Mouse (Mus musculus): ENCODE data around the gene Ube2b. TPM values are rescaled to one million over a fixed set of nuclear protein-coding genes. Genes with fewer than 3 reads are reported as not detected.

The Ube2b gene
- polyA plus RNA-seq, 1 experiment: 197 TPM

DNA sequence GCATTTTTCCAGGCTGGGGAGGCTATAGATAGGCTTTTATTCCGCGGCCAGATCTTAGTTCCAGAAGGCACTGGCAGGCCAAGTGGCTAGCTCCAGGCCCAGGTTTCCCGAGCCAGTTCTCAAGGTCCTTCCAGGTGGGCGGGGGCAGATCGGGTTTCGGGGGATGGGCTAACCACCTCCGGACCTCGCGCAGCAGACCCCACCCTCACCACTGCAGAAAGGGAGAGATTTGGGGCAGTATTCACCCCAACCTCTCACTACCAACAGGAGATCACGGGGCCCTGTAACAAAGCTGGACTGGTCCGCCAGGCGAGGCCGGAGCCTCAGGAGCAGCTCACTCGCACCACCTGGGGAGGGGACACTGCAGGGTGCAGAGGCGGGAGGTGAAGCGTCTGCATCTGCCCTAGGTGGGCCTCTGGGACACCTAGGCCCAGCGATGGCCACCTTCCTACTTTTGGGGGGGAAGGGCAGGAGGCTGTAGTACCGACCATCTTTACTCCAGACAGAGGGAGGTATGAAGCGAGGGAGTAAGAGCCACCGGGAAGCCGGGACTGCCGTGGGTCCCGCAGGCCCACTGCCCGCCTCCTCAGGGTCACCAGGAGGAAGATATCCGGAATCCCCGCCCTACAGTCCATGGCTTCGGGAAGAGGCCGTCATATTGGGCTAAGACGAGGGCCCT is 812 bp downstream of the Ube2b start:
- Histone ChIP-seq H3K4me1 (ENCODE audit: control insufficient read depth, insufficient read depth, low read length) (no peaks in the 10 kb centered on the region), H3K36me3 (ENCODE audit: control insufficient read depth, insufficient read depth, low read length, poor library complexity, severe bottlenecking) (peaks cover 31% of the 10 kb centered on the region), H3K4me3 (ENCODE audit: low read depth, low read length) (peak overlapping the region; percentile 88), H3K27ac (ENCODE audit: insufficient read depth, low read length) (peak overlapping the region; percentile 70), H3K27me3 (ENCODE audit: control insufficient read depth, insufficient read depth, low read length, poor library complexity, severe bottlenecking) (no peaks in the 10 kb centered on the region), H3K9me3 (replicated peaks; ENCODE audit: control insufficient read depth, insufficient read depth, low read length, poor library complexity, severe bottlenecking) (no peaks in the 10 kb centered on the region), H3K9ac (ENCODE audit: low read depth, poor library complexity, severe bottlenecking) (peak overlapping the region; percentile 97)
- TF ChIP-seq EP300 (IDR thresholded peaks at IDR 0.05; ENCODE audit: insufficient read depth, low read depth, low read length): 0 out of 2 replicates have a peak, but pooled peaks have one; percentile 21
- TF ChIP-seq POLR2A (IDR thresholded peaks at IDR 0.05; ENCODE audit: insufficient read depth, low read length): no peak
- no peak for TF ChIP-seq CTCF (IDR thresholded peaks at IDR 0.05; ENCODE audit: low read depth, low read length)

DNA sequence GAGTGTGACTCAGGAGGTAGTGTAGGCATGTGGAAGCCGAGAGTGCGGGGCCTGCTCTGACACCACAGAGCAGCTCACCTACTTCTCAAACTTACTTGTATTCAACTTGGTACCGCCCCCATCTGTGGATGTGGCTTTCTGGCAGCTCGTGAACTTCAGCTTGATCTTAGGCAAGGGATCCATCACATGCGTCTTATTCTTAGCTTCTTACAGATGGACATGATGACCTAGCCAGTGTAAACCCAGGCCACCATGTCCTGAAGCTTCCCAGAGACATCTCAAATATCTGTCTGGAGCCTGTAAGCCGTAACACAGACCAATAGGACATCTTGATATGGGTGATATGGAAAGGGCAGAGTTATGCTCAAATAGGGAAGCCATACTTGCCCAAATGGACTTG is 28.9 kb downstream of the Ube2b start:
- H3K36me3 ChIP-seq (ENCODE audit: control insufficient read depth, insufficient read depth, low read length, poor library complexity, severe bottlenecking): peaks cover 50% of the 10 kb centered on the region

DNA sequence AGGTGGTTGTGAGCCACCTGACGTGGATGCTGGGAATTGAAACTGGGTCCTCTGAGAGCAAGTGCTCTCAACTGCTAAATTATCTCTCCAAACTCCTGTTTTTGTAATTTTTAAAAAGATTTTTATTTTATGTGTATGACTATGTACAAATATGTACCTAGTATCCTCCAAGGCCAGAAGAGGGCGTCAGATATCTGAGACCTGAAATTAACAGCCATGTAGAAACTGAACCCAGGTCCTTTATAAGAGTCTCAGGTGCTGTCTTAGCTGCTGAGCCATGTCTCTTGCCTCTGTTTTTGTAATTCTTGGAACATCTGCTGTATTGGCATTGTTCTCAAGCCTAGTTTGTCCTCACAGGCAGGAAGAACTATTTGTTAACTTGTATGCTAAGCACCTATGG is 31.1 kb downstream of the Ube2b start:
- H3K36me3 ChIP-seq (ENCODE audit: control insufficient read depth, insufficient read depth, low read length, poor library complexity, severe bottlenecking): peaks cover 40% of the 10 kb centered on the region
- no peak overlapping the region for H3K27ac ChIP-seq (ENCODE audit: insufficient read depth, low read length)
- TF ChIP-seq POLR2A (IDR thresholded peaks at IDR 0.05; ENCODE audit: insufficient read depth, low read length) (no peak), CTCF (IDR thresholded peaks at IDR 0.05; ENCODE audit: low read depth, low read length) (no peak), EP300 (IDR thresholded peaks at IDR 0.05; ENCODE audit: insufficient read depth, low read depth, low read length) (no peak)
- H3K9ac ChIP-seq (ENCODE audit: low read depth, poor library complexity, severe bottlenecking): peak overlapping the region; percentile 83; the same call in 1 of the 2 replicates
- no peaks in the 10 kb centered on the region for H3K27me3 ChIP-seq (ENCODE audit: control insufficient read depth, insufficient read depth, low read length, poor library complexity, severe bottlenecking)
- no peaks in the 10 kb centered on the region for H3K9me3 ChIP-seq (replicated peaks; ENCODE audit: control insufficient read depth, insufficient read depth, low read length, poor library complexity, severe bottlenecking)
- peaks cover 1% of the 10 kb centered on the region for H3K4me1 ChIP-seq (ENCODE audit: control insufficient read depth, insufficient read depth, low read length)
- no peak overlapping the region for H3K4me3 ChIP-seq (ENCODE audit: low read depth, low read length)

More for the DNA sequence above, 28.9 kb downstream of the Ube2b start:
- H3K27me3 ChIP-seq (ENCODE audit: control insufficient read depth, insufficient read depth, low read length, poor library complexity, severe bottlenecking): no peaks in the 10 kb centered on the region
- no peak overlapping the region for H3K4me3 ChIP-seq (ENCODE audit: low read depth, low read length)
- H3K9me3 ChIP-seq (replicated peaks; ENCODE audit: control insufficient read depth, insufficient read depth, low read length, poor library complexity, severe bottlenecking): no peaks in the 10 kb centered on the region
- no peak overlapping the region for H3K9ac ChIP-seq (ENCODE audit: low read depth, poor library complexity, severe bottlenecking)
- peaks cover 1% of the 10 kb centered on the region for H3K4me1 ChIP-seq (ENCODE audit: control insufficient read depth, insufficient read depth, low read length)
- H3K27ac ChIP-seq (ENCODE audit: insufficient read depth, low read length): no peak overlapping the region
- TF ChIP-seq POLR2A (IDR thresholded peaks at IDR 0.05; ENCODE audit: insufficient read depth, low read length) (no peak), CTCF (IDR thresholded peaks at IDR 0.05; ENCODE audit: low read depth, low read length) (no peak), EP300 (IDR thresholded peaks at IDR 0.05; ENCODE audit: insufficient read depth, low read depth, low read length) (no peak)

DNA sequence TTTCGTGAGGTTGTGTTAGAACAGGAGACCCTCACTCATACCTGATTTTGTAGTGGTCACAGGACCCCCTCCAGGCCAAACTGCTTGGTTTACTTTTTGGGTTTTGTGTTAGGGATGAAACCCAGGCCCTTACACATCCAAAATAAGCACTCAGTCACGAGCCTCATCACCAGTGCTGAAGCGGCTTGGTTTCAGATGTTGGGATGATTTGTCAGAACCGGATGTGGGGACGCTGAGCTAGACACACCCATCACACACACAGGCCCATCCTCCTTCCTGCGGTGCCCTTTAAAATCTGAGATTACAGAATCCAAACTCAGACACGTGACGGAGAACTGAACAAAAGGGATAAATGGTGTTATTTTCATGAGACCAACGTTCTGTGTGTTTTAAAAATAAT is 31.7 kb downstream of the Ube2b start:
- H3K36me3 ChIP-seq (ENCODE audit: control insufficient read depth, insufficient read depth, low read length, poor library complexity, severe bottlenecking): peaks cover 37% of the 10 kb centered on the region
- peak overlapping the region; percentile 61 for H3K4me3 ChIP-seq (ENCODE audit: low read depth, low read length)

DNA sequence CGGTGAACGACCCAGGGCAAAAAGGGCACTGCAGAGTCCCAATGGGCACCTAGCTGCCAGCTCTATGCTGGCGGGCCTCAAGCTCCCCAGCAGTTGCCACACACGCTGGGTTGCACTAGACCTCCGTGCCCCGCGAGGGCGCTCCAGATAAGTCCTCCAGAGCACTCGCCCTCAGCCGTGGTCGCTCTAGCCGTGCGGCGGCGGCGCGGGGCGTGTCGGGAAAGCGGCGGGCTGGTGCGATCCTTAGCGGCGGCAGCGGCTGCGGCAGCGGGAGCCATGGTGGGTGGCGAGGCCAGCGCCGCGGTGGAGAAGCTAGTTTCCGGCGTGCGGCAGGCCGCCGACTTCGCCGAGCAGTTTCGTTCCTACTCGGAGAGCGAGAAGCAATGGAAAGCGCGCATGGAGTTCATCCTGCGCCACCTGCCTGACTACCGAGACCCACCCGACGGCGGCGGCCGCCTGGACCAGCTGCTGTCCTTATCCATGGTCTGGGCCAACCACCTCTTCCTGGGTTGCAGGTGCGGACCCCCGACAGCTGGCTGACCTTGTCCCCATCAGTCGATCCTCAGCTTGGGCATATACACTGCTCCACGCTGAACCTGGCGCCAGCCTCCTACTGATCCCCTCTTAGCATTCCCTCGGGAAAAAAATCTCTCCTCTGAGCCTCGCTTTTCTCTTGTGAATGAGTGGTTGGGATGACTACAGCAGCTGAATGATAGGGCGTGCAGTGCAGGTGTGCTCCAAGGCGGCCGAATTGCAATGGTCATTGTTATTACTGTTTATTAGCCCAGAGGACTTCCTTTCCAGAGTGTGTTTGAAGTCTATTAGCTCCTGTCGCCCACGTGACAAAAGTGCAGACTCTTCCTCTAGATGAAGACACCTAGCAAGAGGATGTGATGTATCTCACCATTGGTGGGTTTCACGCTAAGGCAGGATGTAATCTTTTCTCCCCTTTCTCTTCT is 32.8 kb downstream of the Ube2b start, which contains the start of gene Cdkn2aipnl:
Gene Cdkn2aipnl (plus strand): TSS at position 219 of the 959 bp plus-strand sequence.
- Histone ChIP-seq H3K9ac (ENCODE audit: low read depth, poor library complexity, severe bottlenecking) (peak within 1 kb of the TSS; percentile 83), H3K4me3 (ENCODE audit: low read depth, low read length) (peak within 1 kb of the TSS; percentile 90), H3K4me1 (ENCODE audit: control insufficient read depth, insufficient read depth, low read length) (peaks cover 1% of the 10 kb centered on the region), H3K9me3 (replicated peaks; ENCODE audit: control insufficient read depth, insufficient read depth, low read length, poor library complexity, severe bottlenecking) (no peaks in the 10 kb centered on the region), H3K27ac (ENCODE audit: insufficient read depth, low read length) (0 out of 2 replicates have a peak within 1 kb of the TSS, but pooled peaks have one; percentile 11), H3K36me3 (ENCODE audit: control insufficient read depth, insufficient read depth, low read length, poor library complexity, severe bottlenecking) (peaks cover 31% of the 10 kb centered on the region), H3K27me3 (ENCODE audit: control insufficient read depth, insufficient read depth, low read length, poor library complexity, severe bottlenecking) (no peaks in the 10 kb centered on the region)
- TF ChIP-seq POLR2A (IDR thresholded peaks at IDR 0.05; ENCODE audit: insufficient read depth, low read length) (no peak), EP300 (IDR thresholded peaks at IDR 0.05; ENCODE audit: insufficient read depth, low read depth, low read length) (0 out of 2 replicates have a peak, but pooled peaks have one; percentile 26), CTCF (IDR thresholded peaks at IDR 0.05; ENCODE audit: low read depth, low read length) (peak; percentile 83)

More for the DNA sequence above, 31.7 kb downstream of the Ube2b start:
- H3K27ac ChIP-seq (ENCODE audit: insufficient read depth, low read length): no peak overlapping the region
- peaks cover 1% of the 10 kb centered on the region for H3K4me1 ChIP-seq (ENCODE audit: control insufficient read depth, insufficient read depth, low read length)
- peak overlapping the region; percentile 83 for H3K9ac ChIP-seq (ENCODE audit: low read depth, poor library complexity, severe bottlenecking)
- TF ChIP-seq CTCF (IDR thresholded peaks at IDR 0.05; ENCODE audit: low read depth, low read length) (no peak), EP300 (IDR thresholded peaks at IDR 0.05; ENCODE audit: insufficient read depth, low read depth, low read length) (no peak), POLR2A (IDR thresholded peaks at IDR 0.05; ENCODE audit: insufficient read depth, low read length) (no peak)
- H3K27me3 ChIP-seq (ENCODE audit: control insufficient read depth, insufficient read depth, low read length, poor library complexity, severe bottlenecking): no peaks in the 10 kb centered on the region
- no peaks in the 10 kb centered on the region for H3K9me3 ChIP-seq (replicated peaks; ENCODE audit: control insufficient read depth, insufficient read depth, low read length, poor library complexity, severe bottlenecking)
